Mouse (Mus musculus) bone marrow macrophage, adult 2 months (primary cell): ENCODE results near the gene Mn1.

Source experiments
- CTCF ChIP-seq: IDR thresholded peaks from 2 replicates; pipeline ENCODE4 v1.5.1; 2012; ENCODE audit warnings: low read depth, mild to moderate bottlenecking, low read length, moderate library complexity
- POLR2A ChIP-seq: IDR thresholded peaks from 2 replicates; pipeline ENCODE4 v1.6.1; 2012; ENCODE audit warnings: mild to moderate bottlenecking, low read depth, low read length, borderline replicate concordance

DNA sequence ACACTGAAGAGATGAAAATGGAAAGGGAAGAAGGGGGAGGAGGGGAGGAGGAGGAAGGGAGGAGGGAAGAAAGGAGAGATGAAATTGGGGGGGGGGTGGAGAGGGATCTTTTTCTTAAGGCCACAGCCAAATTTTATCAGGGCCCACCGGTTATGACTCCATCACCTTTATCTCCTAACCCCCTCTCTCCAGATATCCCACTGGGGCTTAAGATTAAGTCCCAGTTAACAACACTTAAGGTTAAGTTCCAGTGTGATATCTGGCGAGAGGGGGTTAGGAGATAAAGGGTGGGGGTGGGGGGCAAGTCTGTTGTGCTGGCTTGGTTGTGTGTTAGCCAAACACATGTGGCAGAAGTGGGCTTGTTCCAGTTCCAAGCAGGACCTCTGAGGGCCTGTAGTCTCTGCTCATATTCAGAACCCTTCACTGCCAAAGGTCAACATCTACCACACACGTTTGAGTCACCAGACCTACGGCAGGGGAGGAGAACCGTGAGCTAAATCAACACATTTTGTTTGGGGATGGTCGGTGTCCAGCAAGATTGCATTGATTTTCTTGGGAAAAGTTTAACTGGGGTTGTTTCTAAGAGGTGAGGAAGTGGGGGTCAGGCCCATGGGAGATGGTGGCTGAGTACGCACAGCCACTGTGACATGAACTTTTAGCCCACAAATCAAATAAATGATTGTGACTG, 52.2 kb downstream of the Mn1 start:
- TF ChIP-seq CTCF (no peak), POLR2A (no peak)
